Mouse (Mus musculus): Measurements from ENCODE around the gene Morf4l1. TPM values are rescaled to one million over a fixed set of nuclear protein-coding genes. Genes with fewer than 3 reads are reported as not detected.
"Not testable (repeated sequence)": the region's sequence is repeated elsewhere in the genome, so short reads cannot be mapped to it uniquely, and the experiment has no call there.

The Morf4l1 gene
- total RNA-seq, 2 experiments from 2014 or later: 238 to 261 TPM

GRCm38 (mm10) chr9:90117234-90117633 lies 2.7 kb upstream of the Morf4l1 start:
- DNase-seq (ENCODE audit: low spot score): no peak
- intact Hi-C loops (cut with DNase I): no loop called here

DNA sequence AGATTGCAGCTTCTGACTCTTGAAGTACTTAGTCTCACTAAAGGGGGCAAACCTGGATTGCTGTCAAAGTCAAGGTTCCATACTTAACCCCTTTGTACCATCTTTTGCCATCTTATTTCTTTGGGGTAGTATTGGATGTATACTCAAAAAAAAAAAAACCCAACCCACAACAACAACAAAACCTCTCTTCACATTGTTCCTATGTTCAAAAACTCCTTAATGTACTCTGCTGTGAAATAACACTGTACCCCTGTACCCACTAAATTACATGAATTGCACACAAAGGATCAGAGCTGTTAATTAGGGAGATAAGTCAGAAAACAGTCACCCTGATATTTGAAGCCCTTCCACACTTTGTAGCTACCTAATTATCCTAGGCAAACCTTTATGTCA lies 730 bp upstream of the Morf4l1 start:
- intact Hi-C loops (cut with DNase I): no loop called here
- no peak for DNase-seq (ENCODE audit: low spot score)

DNA sequence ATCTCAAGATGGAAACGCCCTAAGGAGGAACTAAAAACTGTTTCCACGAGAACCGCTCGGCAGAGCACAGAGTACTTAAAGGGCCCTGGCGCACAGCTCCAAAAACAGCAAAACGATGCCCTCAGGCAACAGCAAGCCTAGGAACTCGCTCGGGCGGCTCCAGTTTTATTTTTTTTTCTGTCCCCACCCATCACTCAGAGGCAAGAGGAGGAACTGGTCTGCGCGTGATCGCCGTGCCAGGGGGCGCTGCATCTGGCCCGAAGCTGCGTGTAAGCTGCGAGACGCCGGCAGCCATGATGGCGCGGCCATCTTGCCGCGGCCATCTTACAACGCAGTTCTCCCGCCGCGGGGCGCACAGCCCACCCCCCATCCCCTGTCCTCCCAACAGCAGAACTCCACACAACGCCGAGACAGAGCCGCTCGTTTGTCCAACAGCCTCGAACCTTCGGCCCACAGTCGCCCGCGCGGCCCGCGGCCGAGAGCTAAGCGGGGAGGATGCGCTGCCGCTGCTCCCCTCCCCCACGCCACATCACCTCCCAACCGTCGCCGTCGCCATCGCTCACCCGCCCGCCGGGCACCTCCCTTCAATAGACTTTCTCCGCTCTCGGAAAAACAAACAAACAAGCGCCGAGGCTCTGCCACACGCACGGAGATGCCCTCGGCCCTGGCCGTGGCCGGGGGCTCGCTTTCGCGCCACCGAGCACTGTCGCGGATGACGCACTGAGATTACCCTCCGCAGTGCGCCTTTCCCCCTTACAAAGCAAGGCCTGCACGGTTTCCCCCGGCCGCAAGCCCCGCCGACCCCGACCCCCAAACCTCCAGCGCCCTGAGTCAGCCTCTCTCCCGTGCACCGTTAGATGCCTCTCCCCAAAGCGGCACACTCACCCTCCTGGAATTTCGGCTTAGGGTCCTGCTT lies 665 bp downstream of the Morf4l1 start:
- intact Hi-C loops (cut with DNase I): loop anchor here (2.0 kb wide), 1 partner anchor 13 kb away; no protein-coding TSS in a partner anchor
- DNase-seq (ENCODE audit: low spot score): peak; percentile 88

- no peak for DNase-seq (ENCODE audit: low spot score)
- intact Hi-C loops (cut with DNase I): loop anchor here (2.0 kb wide), 1 partner anchor 14 kb away; no protein-coding TSS in a partner anchor
Observed at GRCm38 (mm10) chr9:90113151-90113550, 1.4 kb downstream of the Morf4l1 start.

DNA sequence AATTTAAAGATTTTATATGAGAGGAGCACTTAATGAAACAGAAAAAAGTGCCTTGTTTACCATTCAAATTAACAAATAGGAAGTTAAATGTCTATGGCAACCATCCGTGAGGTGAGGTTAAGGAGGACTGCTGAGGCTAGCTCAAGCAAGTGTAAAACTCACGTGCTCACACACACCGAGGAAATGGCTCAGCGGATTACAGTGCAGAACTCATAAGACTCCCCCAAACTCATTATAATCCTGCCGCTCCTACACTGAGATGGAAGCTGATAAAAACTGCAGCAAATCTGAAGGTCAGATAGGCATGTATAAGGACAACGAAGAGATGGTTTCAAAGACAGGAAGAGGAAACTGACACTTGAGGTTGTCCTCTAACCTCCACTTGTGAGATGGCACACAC lies 5.2 kb downstream of the Morf4l1 start:
- no peak for DNase-seq (ENCODE audit: low spot score)
- intact Hi-C loops (cut with DNase I): no loop called here

- intact Hi-C loops (cut with DNase I): no loop called here
- no peak for DNase-seq (ENCODE audit: low spot score)
Observed at GRCm38 (mm10) chr9:90108272-90108671, 6.3 kb downstream of the Morf4l1 start.

DNA sequence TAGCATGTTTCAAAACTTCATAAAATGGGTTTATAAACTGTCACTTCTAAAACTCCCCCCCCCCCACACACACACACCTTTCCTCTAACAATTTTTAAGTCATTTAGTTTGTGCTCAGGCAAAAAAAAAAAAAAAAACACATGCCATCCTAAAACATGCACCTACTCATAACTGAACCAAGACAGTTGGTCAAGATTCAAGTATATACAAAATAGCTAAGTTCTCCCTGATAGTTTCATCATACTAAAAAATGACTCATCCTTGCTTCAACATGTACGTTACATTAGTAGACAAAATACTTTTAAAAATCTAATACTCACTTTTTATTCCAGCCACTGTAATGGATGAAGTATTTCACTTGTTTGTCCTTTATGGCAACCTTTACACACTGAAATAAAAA lies 7.7 kb downstream of the Morf4l1 start:
- no peak for DNase-seq (ENCODE audit: low spot score)
- intact Hi-C loops (cut with DNase I): no loop called here

DNA sequence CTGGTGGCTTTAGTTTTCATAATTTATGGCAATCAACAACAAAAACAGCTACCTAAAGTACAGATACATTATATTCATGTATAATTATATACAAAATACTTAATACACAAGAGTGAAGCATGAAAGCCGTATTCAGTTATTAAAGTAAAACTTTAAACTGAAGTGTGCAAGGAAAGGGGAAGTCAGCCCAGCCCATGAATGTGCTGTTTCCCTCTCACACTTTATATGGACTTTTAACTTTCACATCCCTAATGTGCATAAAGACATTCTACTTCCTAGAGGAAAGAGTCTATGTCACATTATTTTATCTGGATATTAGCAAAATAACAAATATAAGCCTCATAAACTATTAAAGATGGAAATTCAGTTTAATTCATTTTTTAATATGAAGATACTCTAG lies 9.1 kb downstream of the Morf4l1 start:
- intact Hi-C loops (cut with DNase I): no loop called here
- no peak for DNase-seq (ENCODE audit: low spot score)

- DNase-seq (ENCODE audit: low spot score): no peak
- intact Hi-C loops (cut with DNase I): no loop called here
Observed at GRCm38 (mm10) chr9:90100760-90101159, 13.8 kb downstream of the Morf4l1 start.

GRCm38 (mm10) chr9:90098934-90099333 lies 15.6 kb downstream of the Morf4l1 start:
- no peak for DNase-seq (ENCODE audit: low spot score)
- intact Hi-C loops (cut with DNase I): no loop called here

DNA sequence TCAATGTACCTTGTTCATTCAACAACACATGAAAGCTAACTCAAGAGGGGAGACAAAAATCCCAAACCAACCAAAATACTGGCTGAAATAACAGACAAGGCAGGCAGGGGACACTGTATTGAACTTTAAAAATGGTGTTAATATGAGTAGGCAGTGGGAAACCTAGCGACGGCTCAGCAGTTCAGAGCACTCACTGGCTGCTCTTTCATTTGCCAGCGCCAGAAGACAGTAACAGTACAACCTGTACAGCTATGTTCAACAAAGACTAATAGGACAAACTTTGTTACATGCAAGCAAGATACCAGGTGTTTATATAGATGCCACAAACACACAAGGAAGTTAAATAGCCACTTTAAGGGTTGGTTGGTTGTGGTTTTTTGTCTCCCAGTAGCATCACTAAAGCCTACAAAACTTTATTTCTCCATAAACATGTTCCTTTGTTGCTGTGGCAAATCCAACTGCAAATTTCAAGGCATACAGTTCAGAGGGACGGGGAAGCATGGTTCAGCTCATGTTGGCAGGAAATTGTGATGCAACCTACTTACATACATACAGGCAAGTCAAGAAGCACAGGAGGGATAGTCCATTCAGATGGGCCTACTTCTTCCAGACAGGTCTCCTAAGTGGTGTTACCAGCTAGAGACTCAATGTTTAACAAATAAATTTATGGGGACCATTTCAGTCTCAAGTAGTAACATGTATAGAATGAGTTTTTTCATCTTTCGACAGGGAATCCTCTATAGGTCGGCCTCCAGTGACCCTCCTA lies 25.1 kb downstream of the Morf4l1 start:
- intact Hi-C loops (cut with DNase I): no loop called here

DNA sequence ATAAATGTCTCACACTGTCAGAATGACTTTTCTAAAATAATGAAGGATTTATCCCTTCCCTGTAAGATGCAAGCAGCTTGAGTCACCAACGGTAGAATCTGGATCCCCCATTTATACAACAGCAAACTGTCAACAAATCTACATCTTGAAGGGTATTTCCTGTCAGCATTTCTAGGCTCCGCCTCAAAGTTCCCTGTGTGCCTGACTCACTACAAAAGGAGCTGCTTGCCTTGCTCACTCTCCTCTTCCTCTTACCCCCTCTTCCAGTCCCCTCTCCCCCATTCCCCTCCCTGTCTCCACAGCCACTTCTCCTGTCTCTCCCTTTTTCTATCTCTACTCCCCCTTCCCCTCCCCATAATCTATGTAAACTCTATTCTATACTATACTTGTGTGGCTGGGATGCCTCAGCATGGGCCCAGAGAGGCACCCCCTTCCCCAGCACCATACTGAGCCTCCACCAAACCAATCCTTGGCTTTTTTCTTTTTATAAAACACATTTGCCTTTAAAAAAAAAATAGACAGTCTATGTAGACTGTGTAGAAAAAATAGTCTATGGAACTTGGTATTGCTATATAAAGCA lies 26.6 kb downstream of the Morf4l1 start:
- no peak for DNase-seq (ENCODE audit: low spot score)
- intact Hi-C loops (cut with DNase I): no loop called here

More for the DNA sequence above, 25.1 kb downstream of the Morf4l1 start:
- DNase-seq (ENCODE audit: low spot score): no peak

DNA sequence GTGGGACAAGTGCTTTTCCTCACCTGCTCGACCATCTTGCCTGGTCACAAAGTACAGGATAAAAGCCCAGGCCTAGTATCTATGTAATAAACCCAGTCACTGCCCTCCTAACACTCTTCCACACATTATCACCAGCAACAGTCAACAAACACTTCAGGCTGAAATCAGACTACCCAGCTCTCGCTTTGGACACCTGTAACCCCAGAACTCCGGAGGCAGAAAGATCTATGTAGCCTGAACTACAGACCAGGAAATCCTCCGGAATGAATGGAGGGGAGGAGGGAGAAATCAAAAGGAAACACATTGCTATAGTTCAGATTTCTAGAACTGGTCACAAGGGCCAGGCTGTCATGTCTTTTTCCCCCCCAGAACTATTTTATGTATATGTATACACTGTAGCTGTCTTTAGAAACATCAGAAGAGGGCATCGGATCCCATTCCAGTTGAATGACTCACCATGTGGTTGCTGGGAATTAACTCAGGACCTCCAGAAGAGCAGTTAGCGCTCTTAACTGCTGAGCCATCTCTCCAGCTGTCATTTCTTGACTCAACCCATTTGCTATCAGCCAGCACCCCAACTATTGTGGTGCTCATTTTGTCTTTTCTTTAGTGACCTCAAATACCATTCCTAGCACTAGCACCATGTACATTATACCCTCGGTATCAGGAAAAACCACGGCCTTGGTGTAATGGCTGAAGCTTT lies 29.7 kb downstream of the Morf4l1 start:
- no peak for DNase-seq (ENCODE audit: low spot score)

DNA sequence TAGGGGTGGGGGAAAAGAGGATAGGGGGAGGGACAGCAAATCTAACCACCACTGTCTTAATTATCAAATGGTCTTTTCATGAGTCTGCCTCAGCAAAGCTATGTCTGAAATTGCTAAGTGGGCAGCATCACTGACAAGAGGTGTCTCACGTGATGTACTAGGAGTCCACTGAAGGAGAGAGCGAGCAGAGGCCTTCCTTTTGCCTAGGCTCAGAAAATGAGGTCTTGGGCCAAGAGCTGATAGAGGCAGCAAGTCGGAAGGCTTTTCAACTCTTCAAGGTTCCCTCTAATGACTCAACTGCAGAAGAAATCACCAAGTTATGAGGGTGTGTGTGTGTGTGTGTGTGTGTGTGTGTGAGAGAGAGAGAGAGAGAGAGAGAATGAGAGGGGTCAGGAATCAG lies 30.4 kb downstream of the Morf4l1 start:
- DNase-seq (ENCODE audit: low spot score): no peak
- intact Hi-C loops (cut with DNase I): no loop called here

More for the DNA sequence above, 29.7 kb downstream of the Morf4l1 start:
- intact Hi-C loops (cut with DNase I): no loop called here

DNA sequence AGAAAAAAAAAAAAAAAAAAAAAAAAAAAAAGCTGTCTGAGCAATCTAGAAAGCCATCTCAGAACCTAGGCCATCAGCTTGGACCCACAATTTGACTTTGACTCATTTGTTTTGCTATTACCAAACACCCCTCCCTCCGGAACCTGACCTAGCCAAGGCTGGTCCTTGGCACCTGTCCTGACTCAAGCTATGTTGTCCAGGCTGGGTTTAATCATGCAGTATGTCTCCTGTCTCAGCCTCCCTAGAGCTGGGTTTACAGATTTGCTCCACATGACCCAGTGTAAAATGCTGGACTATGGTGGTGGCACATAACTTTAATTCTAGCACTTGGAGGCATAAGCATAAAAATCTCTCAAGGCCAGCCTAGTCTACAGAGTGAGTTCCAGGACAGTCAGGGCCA lies 31.6 kb downstream of the Morf4l1 start:
- intact Hi-C loops (cut with DNase I): no loop called here

DNA sequence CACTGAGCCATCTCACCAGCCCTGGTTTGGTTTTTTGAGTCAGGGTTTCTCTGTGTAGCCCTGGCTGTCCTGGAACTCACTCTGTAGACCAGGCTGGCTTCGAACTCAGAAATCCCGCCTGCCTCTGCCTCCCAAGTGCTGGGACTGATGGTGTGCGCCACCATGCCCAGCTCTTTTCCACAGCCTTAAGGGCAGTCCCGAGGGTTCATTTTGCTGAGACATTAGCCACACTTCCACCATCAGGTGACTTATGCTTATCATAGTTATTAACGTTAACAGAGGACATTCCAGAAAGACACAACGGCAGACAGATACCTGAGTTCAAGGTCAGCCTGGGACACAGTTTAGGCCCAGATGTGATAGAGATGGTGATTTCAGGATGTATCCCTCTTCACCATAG lies 32.6 kb downstream of the Morf4l1 start:
- DNase-seq (ENCODE audit: low spot score); intact Hi-C loops (cut with DNase I): not testable (repeated sequence)

More for the DNA sequence above, 31.6 kb downstream of the Morf4l1 start:
- no peak for DNase-seq (ENCODE audit: low spot score)

- peak; percentile 13 for DNase-seq (ENCODE audit: low spot score)
- intact Hi-C loops (cut with DNase I): loop anchor here (1.0 to 5.0 kb wide), 2 partner anchors 90 to 250 kb away; no protein-coding TSS in a partner anchor
Observed at GRCm38 (mm10) chr9:90076849-90077461, 37.6 kb downstream of the Morf4l1 start.

DNA sequence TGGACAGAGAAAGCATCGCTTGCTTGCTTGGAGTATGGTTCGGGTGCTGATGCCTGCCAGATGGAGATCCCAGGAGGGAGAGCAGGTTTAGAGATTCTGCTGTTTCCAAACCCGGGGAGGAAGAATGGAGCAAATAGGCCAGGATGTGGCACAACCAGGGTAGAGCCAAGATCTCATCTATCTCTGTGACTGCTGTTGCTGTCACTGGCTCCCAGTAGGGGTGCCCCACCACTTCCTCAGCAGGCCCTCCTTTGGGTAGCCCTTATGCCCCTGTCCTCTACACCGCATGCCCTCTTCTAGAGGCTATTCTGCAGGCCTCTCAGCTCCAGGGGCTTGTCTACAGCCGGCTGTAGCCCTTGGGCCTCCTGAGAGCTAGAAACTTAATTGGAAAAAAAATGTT lies 38.4 kb downstream of the Morf4l1 start:
- no peak for DNase-seq (ENCODE audit: low spot score)
- intact Hi-C loops (cut with DNase I): loop anchor here (5.0 kb wide), 1 partner anchor 89 kb away; no protein-coding TSS in a partner anchor

- intact Hi-C loops (cut with DNase I): loop anchor here (5.0 kb wide), 1 partner anchor 88 kb away; no protein-coding TSS in a partner anchor
- no peak for DNase-seq (ENCODE audit: low spot score)
Observed at GRCm38 (mm10) chr9:90075336-90075735, 39.2 kb downstream of the Morf4l1 start.
